Mouse (Mus musculus): Measurements from ENCODE around the gene Cep250.

The Cep250 gene

DNA sequence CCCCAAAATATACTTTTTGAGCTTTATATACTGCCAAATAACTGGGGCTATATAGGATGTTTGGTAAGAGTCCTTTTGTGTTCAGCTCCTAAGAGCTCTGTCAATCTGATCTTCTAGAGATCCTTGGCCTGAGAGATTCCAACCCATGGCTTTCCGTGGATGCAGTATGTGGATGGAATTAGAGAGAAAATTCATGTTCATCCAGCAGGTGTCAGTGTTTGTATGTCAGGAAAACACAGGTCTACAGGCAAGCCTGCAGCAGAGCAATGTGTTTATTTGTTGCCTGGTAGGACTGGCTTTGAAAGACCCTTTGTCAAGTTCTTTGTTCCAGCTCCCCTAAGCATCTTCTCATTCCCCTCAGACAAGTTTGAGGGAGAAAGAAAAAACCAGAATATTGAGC lies 6.7 kb downstream of the Cep250 start:
- DNase-seq (ENCODE audit: low read depth), result peak; percentile 73

DNA sequence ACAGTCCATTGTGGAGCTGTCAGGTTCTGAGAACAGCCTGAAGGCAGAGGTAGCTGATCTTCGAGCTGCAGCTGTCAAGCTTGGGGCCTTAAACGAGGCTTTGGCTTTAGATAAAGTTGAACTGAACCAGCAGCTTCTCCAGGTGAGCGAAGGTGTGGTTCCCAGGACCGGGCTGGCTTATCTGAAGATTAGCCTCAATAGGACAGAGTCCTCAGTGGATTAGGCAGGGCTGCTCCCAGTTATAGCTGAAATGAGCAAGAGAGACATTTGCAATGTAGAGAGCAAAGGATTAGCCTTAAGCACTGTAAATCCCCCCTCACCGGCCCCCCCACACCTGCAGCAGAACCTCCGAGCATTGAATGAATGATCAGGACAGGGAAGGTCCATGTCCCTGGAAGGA lies 17.1 kb downstream of the Cep250 start:
- DNase-seq (ENCODE audit: low read depth), result no peak

GRCm38 (mm10) chr2:155974087-155974731 lies 18.0 kb downstream of the Cep250 start:
- DNase-seq (ENCODE audit: low read depth), result no peak

- DNase-seq (ENCODE audit: low read depth), result peak; percentile 57
Observed at GRCm38 (mm10) chr2:155979328-155979991, 23.2 kb downstream of the Cep250 start.

DNA sequence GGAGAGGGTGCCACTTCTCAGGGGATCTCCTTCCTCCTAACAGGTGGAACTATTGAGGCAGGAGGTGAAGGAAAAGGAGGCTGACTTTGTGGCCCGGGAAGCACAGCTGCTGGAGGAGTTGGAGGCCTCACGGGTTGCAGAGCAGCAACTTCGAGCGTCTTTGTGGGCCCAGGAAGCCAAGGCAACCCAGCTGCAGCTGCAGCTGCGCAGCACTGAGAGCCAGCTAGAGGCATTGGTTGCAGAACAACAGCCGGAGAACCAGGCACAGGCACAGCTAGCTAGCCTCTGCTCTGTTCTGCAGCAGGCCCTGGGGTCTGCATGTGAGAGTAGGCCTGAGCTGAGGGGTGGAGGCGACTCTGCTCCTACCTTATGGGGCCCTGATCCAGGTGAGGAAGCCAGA lies 29.5 kb downstream of the Cep250 start:
- no peak for DNase-seq (ENCODE audit: low read depth)

DNA sequence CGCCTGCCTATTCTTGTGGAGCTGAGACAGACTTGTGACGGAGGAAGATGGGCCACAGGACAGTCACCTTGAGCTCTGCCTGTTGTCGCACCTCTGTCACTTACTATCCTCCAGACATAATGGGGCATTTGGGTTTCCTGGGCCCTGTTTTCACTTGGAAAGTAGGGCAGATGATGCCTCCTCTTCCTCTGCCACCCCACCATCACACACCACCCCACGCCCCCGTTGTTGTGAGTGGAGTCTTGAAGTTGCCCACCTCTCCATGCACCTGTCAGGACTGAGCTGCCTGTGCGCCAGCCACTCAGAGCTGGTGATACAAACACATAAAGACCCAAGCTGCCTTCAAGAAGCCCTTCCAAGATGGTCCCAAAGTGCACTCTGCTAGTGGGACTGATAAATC lies 30.9 kb downstream of the Cep250 start:
- no peak for DNase-seq (ENCODE audit: low read depth)

DNA sequence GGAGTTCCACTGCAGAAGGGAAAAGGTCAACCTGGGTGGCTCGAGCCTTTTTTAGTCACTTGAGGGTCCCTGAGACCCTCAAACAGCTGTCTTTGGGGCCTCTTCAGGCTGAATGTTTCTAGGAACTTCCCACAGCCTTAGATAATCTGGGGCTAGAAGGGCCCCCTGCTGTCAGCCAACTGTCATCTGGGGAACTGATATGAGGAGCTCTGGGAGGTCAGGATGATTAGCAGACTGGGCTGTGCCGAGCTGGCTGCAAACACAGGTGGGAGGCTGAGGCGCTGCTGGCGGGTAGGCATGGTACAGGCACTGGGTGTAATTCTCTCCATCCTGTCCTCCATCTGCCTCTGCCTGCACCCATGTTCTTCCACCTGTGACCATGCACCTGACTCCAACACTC lies 32.8 kb downstream of the Cep250 start:
- no peak for DNase-seq (ENCODE audit: low read depth)

DNA sequence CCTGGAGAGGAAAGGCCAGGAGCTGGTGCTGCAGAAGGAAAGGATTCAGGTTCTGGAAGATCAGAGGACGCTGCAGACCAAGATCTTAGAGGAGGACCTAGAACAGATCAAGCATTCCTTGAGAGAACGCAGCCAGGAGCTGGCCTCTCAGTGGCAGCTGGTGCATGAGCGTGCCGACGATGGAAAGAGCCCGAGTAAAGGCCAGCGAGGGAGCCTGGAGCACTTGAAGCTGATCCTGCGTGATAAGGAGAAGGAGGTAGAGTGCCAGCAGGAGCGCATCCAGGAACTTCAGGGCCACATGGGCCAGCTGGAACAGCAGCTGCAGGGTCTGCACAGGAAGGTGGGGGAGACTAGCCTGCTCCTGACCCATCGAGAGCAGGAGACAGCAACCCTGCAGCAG lies 34.9 kb downstream of the Cep250 start:
- no peak for DNase-seq (ENCODE audit: low read depth)

DNA sequence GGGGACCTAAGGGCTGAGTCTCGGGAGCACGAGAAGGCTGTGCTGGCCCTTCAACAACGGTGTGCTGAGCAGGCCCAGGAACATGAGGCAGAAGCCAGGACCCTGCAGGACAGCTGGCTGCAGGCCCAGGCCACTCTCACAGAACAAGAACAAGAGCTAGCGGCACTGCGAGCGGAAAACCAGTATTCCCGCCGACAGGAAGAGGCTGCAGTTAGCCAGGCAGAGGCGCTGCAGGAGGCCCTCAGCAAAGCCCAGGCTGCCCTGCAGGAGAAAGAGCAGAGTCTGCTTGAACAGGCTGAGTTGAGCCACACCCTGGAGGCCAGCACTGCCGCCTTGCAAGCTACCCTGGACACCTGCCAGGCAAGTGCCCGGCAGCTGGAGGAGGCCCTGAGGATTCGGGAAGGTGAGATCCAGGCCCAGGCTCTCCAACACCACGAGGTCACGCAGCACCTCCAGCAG lies 35.6 kb downstream of the Cep250 start:
- peak; percentile 54 for DNase-seq (ENCODE audit: low read depth)

GRCm38 (mm10) chr2:156005393-156005792 lies 49.1 kb downstream of the Cep250 start:
- peak; percentile 39 for DNase-seq (ENCODE audit: low read depth)

DNA sequence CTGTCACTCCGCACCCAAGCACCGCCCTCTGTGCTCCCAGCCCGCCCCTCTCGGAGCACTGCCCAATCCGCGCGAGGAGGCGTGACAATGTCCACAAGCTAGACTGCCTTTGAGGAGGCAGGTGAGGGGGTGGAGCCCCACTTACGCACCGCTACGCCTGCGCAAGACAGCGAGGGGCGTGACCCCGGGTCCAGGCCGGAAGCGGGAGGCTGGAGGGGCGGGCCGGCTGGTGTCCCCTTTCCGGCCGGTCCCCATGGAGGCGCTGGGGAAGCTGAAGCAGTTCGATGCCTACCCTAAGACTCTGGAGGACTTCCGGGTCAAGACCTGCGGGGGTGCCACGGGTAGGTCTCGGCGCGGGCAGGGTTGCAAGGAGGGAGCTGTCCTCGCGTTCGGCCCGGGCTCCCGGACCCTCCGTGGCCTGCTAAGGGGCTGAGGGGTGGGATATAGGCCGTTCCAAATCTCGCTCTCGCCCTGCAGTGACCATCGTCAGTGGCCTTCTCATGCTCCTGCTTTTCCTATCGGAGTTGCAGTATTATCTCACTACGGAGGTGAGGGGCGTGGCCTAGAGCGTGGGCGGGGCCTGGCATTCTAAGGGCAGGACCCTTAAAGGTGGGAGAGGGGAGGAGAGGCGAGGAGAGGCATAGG lies 51.8 kb downstream of the Cep250 start, which contains the start of the genes 6430550D23Rik and Ergic3:
Gene 6430550D23Rik (minus strand): TSS at position 90 of the 645 bp plus-strand sequence.
Gene Ergic3 (plus strand): TSS at position 158 of the 645 bp plus-strand sequence.
- peak; percentile 97 for DNase-seq (ENCODE audit: low read depth)

GRCm38 (mm10) chr2:156018106-156018505 lies 61.8 kb downstream of the Cep250 start:
- no peak for DNase-seq (ENCODE audit: low read depth)

GRCm38 (mm10) chr2:156021219-156021618 lies 65.0 kb downstream of the Cep250 start:
- no peak for DNase-seq (ENCODE audit: low read depth)

GRCm38 (mm10) chr2:156021765-156022164 lies 65.5 kb downstream of the Cep250 start:
- DNase-seq (ENCODE audit: low read depth), result no peak

- DNase-seq (ENCODE audit: low read depth), result peak; percentile 48
Observed at GRCm38 (mm10) chr2:156025482-156025881, 69.2 kb downstream of the Cep250 start.

DNA sequence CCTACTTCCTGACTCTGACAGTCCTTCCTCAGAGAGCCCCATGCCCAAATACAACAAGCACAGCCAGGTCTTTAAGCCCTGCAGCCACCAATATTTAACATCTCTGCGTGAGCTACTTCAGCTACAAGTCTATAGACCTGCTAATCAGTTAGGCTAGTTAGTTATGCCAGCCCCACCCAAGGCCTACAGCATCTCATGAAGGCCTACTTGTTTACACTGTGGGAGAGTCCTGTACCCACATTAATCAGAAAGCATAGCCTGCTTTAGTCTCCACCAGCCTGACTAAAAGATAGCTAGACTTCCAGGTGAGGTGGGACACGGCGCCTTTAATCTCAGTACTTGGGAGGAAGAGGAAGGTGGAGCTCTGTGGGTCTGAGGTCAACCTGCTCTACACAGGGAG lies 83.1 kb downstream of the Cep250 start:
- no peak for DNase-seq (ENCODE audit: low read depth)

DNA sequence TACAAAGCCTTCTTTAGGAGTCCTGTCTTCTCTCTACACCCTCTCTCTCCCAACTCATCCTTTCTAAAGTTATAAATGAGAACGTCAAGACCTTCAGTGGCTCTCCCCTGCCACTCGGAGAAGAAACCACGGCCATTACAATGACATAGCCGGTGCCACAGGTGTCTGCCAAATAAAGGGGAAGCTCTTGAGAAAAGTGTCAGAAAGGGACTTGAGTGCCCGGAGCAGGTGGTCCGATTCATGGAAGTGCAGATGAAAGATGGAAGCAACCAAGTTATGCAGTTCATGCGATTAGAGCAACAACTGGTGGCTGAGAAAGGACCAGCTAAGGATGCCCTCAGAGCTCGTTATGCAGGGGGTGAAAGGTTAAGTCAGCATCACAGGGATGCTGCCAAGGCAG lies 86.6 kb downstream of the Cep250 start:
- no peak for DNase-seq (ENCODE audit: low read depth)

GRCm38 (mm10) chr2:156047929-156048328 lies 91.7 kb downstream of the Cep250 start:
- no peak for DNase-seq (ENCODE audit: low read depth)

Measured in NIH3T3 (cell line).